Mouse (Mus musculus): Measurements from ENCODE around the gene Fam131a. TPM values are rescaled to one million over a fixed set of nuclear protein-coding genes. Genes with fewer than 3 reads are reported as not detected.
A peak's percentile ranks its signal among the peaks of the same experiment; 100 is the strongest.

Gene Fam131a
- total and polyA plus RNA-seq, 3 experiments = 0.67 to 1.3 (median 0.77) TPM

- no peaks in the 10 kb centered on the region for H3K9me3 ChIP-seq (replicated peaks; ENCODE audit: low read length)
- no peak for TF ChIP-seq CTCF (conservative IDR thresholded peaks at IDR 0.05 in 1 of 2, IDR thresholded peaks at IDR 0.05 in 1 of 2; ENCODE audit: low read depth in 2 of 2, low read length in 2 of 2)
- no peak for TF ChIP-seq E2F4 (IDR thresholded peaks at IDR 0.05; ENCODE audit: insufficient replicate concordance, low read depth, low read length)
- TF ChIP-seq IRF4 (IDR thresholded peaks at IDR 0.05; ENCODE audit: low read depth, low read length) = no peak
- no peak for TF ChIP-seq ETS1 (conservative IDR thresholded peaks at IDR 0.05; ENCODE audit: low read depth, low read length)
- TF ChIP-seq POLR2AphosphoS2 (IDR thresholded peaks at IDR 0.05; ENCODE audit: low read depth, low read length) = no peak
- TF ChIP-seq CHD1 (IDR thresholded peaks at IDR 0.05; ENCODE audit: low read depth, low read length) = no peak
- no peak for TF ChIP-seq NELFE (IDR thresholded peaks at IDR 0.05; ENCODE audit: low read depth, low read length)
- H3K4me2 ChIP-seq (ENCODE audit: insufficient read depth, low read depth, poor library complexity, severe bottlenecking) = no peak overlapping the region
- peaks cover 12 to 22% of the 10 kb centered on the region in 2 experiments for H3K36me3 ChIP-seq (replicated peaks in 1 of 2; ENCODE audit: control insufficient read depth in 1 of 2, insufficient read depth in 1 of 2, low read length in 1 of 2)
- no peaks in the 10 kb centered on the region for H3K79me2 ChIP-seq (replicated peaks; ENCODE audit: control insufficient read depth, extremely low read depth, insufficient read depth, poor library complexity, severe bottlenecking)
- in situ Hi-C loops (cut with MboI; ENCODE audit: low pct_ligation_motif_present, low pct_unique_long_range_greater_than_20kb, low sequenced_read_pairs) (loop anchor here (10.0 kb wide), 1 partner anchor 458 kb away; no protein-coding TSS in a partner anchor), dilution Hi-C loops (cut with MboI; ENCODE audit: extremely low pct_ligation_motif_present, extremely low pct_unique_long_range_greater_than_20kb, low sequenced_read_pairs) (no loop called here)
- peaks cover 0 to 11% of the 10 kb centered on the region in 2 experiments; a peak in 2 of 4 replicates for H3K4me1 ChIP-seq (ENCODE audit: control insufficient read depth in 1 of 2, insufficient read depth in 2 of 2)
- H3K9ac ChIP-seq (ENCODE audit: insufficient read depth, low read depth) = no peak overlapping the region
- no peak overlapping the region for H3K4me3 ChIP-seq (replicated peaks in 1 of 3; ENCODE audit: low read depth in 2 of 3, low read length in 2 of 3, poor library complexity in 1 of 3)
- DNase-seq (ENCODE audit: extremely low read depth) = no peak
- H3K27ac ChIP-seq (ENCODE audit: insufficient read depth, low read depth) = no peak overlapping the region
- peaks cover 11% of the 10 kb centered on the region for H3K27me3 ChIP-seq (replicated peaks)
Observed at GRCm38 (mm10) chr16:20726384-20726783, 33.3 kb downstream of the Fam131a start.

GRCm38 (mm10) chr16:20730293-20730711 lies 37.3 kb downstream of the Fam131a start:
- H3K36me3 ChIP-seq (replicated peaks in 1 of 2; ENCODE audit: control insufficient read depth in 1 of 2, insufficient read depth in 1 of 2, low read length in 1 of 2) = peaks cover 0 to under 1% of the 10 kb centered on the region in 2 experiments
- H3K4me2 ChIP-seq (ENCODE audit: insufficient read depth, low read depth, poor library complexity, severe bottlenecking) = no peak overlapping the region
- TF ChIP-seq NRF1 (IDR thresholded peaks at IDR 0.05; ENCODE audit: low read depth, low read length) = no peak
- no peak for TF ChIP-seq JUN (IDR thresholded peaks at IDR 0.05; ENCODE audit: insufficient read depth, low read depth, low read length)
- TF ChIP-seq MEF2A (IDR thresholded peaks at IDR 0.05; ENCODE audit: borderline replicate concordance, low read depth, low read length) = no peak
- TF ChIP-seq MAFK (IDR thresholded peaks at IDR 0.05; ENCODE audit: insufficient replicate concordance, low read length) = no peak
- no peak for TF ChIP-seq HCFC1 (IDR thresholded peaks at IDR 0.05; ENCODE audit: low read depth, low read length)
- no peak for TF ChIP-seq MAX (IDR thresholded peaks at IDR 0.05; ENCODE audit: low read length)
- TF ChIP-seq CHD2 (IDR thresholded peaks at IDR 0.05; ENCODE audit: low read length) = no peak
- TF ChIP-seq ZNF384 (IDR thresholded peaks at IDR 0.05; ENCODE audit: low read depth, low read length) = no peak
- TF ChIP-seq SMC3 (IDR thresholded peaks at IDR 0.05; ENCODE audit: low read depth, low read length) = no peak
- no peak for TF ChIP-seq POLR2A (IDR thresholded peaks at IDR 0.05; ENCODE audit: low read depth, low read length)
- TF ChIP-seq MAZ (IDR thresholded peaks at IDR 0.05; ENCODE audit: low read depth, low read length) = no peak
- peaks cover 31% of the 10 kb centered on the region for H3K27me3 ChIP-seq (replicated peaks)
- DNase-seq (ENCODE audit: extremely low read depth) = no peak
- in situ Hi-C loops (cut with MboI; ENCODE audit: low pct_ligation_motif_present, low pct_unique_long_range_greater_than_20kb, low sequenced_read_pairs) (no loop called here), dilution Hi-C loops (cut with MboI; ENCODE audit: extremely low pct_ligation_motif_present, extremely low pct_unique_long_range_greater_than_20kb, low sequenced_read_pairs) (no loop called here)
- H3K4me3 ChIP-seq (replicated peaks in 1 of 3; ENCODE audit: low read depth in 2 of 3, low read length in 2 of 3, poor library complexity in 1 of 3) = peak overlapping the region in 2 of 3 experiments; percentile 2 to 32
- H3K79me2 ChIP-seq (replicated peaks; ENCODE audit: control insufficient read depth, extremely low read depth, insufficient read depth, poor library complexity, severe bottlenecking) = no peaks in the 10 kb centered on the region
- no peak overlapping the region for H3K27ac ChIP-seq (ENCODE audit: insufficient read depth, low read depth)
- H3K9ac ChIP-seq (ENCODE audit: insufficient read depth, low read depth) = no peak overlapping the region
- H3K9me3 ChIP-seq (replicated peaks; ENCODE audit: low read length) = peaks cover 8% of the 10 kb centered on the region
- H3K4me1 ChIP-seq (ENCODE audit: control insufficient read depth in 1 of 2, insufficient read depth in 2 of 2) = peaks cover 0 to 6% of the 10 kb centered on the region in 2 experiments; a peak in 2 of 4 replicates
